Mouse (Mus musculus) forebrain, embryonic 12.5 days (tissue): ENCODE measurements around the gene Borcs7. TPM values are rescaled to one million over a fixed set of nuclear protein-coding genes. Genes with fewer than 3 reads are reported as not detected.

Experiments
- ATAC-seq: fragments of 200-750 bp; cut with Nextera tagmentation; 2 replicates; pipeline ENCODE4 v1.8.0; 2017; ENCODE audit warnings: moderate TSS enrichment; ENCODE audit not compliant: low FRiP score
- H3K27ac ChIP-seq: fragments of 300-500 bp; sonication (generic); 2 replicates; pipeline ENCODE4 v1.5.1; 2016; ENCODE audit warnings: mild to moderate bottlenecking
- H3K27me3 ChIP-seq: fragments of 300-500 bp; sonication (generic); 2 replicates; pipeline ENCODE4 v1.6.1; 2016; ENCODE audit warnings: mild to moderate bottlenecking
- H3K36me3 ChIP-seq: fragments of 300-500 bp; sonication (generic); replicated peaks from 2 replicates; pipeline ENCODE4 v1.6.1; 2016; ENCODE audit warnings: mild to moderate bottlenecking
- H3K4me1 ChIP-seq: fragments of 300-500 bp; sonication (generic); 2 replicates; pipeline ENCODE4 v1.6.1; 2016
- H3K4me2 ChIP-seq: fragments of 300-500 bp; sonication (generic); 2 replicates; pipeline ENCODE4 v1.6.1; 2016; ENCODE audit warnings: mild to moderate bottlenecking, moderate library complexity
- H3K4me3 ChIP-seq: fragments of 300-500 bp; sonication (generic); replicated peaks from 2 replicates; pipeline ENCODE4 v1.5.1; 2016; ENCODE audit warnings: mild to moderate bottlenecking
- H3K9ac ChIP-seq: fragments of 300-500 bp; sonication (generic); 2 replicates; pipeline ENCODE4 v1.6.1; 2016; ENCODE audit warnings: mild to moderate bottlenecking
- H3K9me3 ChIP-seq: fragments of 300-500 bp; sonication (generic); 2 replicates; pipeline ENCODE4 v1.6.1; 2016
- WGBS: fragments of 180-500 bp; shearing (Covaris S2); methylation state at CpG from one replicate; pipeline ENCODE4 v1.1.7; 2016; 5-methylcytosine and 5-hydroxymethylcytosine counted together
- polyA plus RNA-seq: library from polyadenylated mRNA; unstranded; fragments of >200 nt; fragmentation: Nextera tagmentation; extraction: Ambion mirVana; gene quantifications from 2 replicates; pipeline ENCODE4 v1.2.1, GENCODE M21; 2016

Gene Borcs7
- polyA plus RNA-seq: 14.6 and 14.8 TPM in 2 replicates

DNA sequence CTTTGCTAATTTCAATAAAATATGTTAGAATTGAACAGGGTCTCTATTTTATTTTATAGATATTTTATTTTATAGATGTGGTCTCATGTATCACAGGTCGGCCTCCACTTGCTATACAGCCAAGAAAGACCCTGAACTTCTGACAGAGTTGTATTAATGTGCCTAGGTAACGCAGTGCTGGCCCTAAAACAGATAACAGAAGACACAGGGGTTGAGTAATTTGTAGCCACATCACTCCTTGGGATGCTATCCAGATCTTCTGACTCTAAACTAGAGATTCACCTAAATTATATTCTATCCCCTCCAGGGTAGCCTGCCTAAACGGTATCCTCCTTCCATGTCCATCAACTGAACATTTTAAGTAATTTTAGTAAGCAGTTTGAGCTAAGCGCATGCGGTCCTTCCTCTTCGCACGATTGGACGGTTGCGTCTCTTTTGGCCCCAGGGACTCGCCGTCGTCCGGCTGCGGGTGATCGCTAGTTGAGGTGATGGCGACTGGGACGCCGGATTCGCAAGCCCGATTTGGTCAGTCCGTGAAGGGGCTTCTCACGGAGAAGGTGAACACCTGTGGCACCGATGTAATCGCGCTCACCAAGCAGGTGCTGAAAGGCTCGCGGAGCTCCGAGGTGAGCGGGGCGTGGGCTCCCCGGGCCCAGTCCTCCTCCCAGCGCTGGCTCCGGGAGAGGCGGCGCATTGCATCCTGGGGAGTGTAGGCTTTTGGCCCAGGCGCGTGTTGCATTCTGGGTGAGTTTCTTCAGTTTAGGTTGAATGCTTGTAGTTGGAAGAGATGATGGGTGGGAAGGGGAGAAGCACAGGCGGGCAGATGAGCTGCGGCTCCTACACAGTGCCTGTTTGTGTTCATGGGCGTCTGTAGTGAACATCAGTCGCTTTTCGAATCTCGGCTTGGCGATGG, at the start of gene Borcs7:
Gene Borcs7, plus strand, starts transcription at position 447 of the 913 bp plus-strand sequence.
- H3K4me3 ChIP-seq: peak within 1 kb of the TSS; percentile 72
- peak within 1 kb of the TSS; percentile 82 for H3K9ac ChIP-seq
- H3K27me3 ChIP-seq: no peaks in the 10 kb centered on the region
- peak within 1 kb of the TSS; percentile 71 for H3K27ac ChIP-seq
- peak; percentile 96 for ATAC-seq
- H3K4me1 ChIP-seq: peaks cover 11% of the 10 kb centered on the region
- no peaks in the 10 kb centered on the region for H3K9me3 ChIP-seq
- 4% methylated on average over 44 of the region's 44 CpGs for WGBS
- peak within 1 kb of the TSS; percentile 56 for H3K4me2 ChIP-seq
- no peaks in the 10 kb centered on the region; the same call in 1 of the 2 replicates for H3K36me3 ChIP-seq

DNA sequence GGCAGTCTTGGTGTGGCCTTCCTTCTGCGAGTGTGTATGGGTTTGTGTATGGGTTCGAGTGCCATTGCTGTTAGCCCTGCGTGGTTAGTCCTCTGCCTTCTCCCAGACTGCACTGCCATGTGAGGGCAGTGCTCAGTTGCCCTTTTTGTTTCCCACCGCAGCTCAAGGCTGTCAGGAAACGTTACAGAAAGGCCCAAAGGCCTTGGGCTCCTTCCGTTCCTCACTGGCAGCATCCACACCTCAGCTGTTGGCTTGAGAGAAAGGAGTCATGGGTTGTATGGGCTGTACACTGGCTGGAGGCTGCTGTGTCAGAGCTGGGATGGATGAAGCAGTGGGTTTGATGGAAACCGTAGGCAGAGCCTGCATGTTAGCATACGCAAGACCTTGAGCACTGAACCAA, 48.9 kb upstream of the Borcs7 start:
- WGBS: 93% methylated on average over 8 of the region's 8 CpGs

DNA sequence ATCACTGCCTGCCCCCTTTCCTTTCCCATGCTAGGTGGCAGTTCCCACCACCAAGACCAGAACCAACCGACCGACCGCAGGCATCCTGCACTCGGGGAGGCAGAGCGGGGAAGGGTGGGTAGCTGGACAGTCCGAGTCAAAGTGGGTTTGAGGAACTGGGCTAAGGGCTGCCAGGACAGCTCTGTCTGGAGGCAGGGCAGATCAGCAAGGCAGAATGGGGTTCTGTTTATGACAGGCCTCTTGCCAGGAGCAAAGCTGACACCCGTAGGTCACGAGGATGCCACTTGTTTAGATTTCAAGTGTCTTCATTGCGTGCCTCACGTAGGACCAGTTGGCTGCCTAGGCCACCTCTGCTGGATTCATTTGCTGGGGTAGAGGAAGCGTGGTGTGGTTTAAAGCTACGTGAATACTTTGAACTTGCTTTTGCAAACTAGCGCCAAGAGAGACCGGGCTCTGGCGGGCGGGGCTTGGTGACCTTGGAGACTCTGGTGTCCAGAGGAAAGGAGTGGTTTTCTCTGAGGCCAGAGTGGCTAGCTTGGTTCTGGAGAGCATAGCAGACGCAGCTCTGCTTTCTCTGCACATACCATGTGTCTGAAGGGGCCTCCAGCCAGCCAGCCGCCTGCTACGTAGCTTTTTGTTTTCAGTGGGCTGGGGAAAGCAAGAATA, 48.2 kb upstream of the Borcs7 start:
- Histone ChIP-seq H3K9ac (no peak overlapping the region), H3K9me3 (no peaks in the 10 kb centered on the region), H3K4me2 (no peak overlapping the region), H3K4me1 (peaks cover 51% of the 10 kb centered on the region), H3K4me3 (no peak overlapping the region), H3K27me3 (no peaks in the 10 kb centered on the region), H3K36me3 (peaks cover 12% of the 10 kb centered on the region), H3K27ac (peak overlapping the region; percentile 71)
- ATAC-seq: no peak
- 66% methylated on average over 19 of the region's 19 CpGs for whole genome bisulfite sequencing

More for the DNA sequence above, 48.9 kb upstream of the Borcs7 start:
- H3K36me3 ChIP-seq: peaks cover 7% of the 10 kb centered on the region
- 0 out of 2 replicates have a peak overlapping the region, but pooled peaks have one; percentile 2 for H3K27ac ChIP-seq
- H3K9ac ChIP-seq: no peak overlapping the region
- no peak overlapping the region for H3K4me2 ChIP-seq
- ATAC-seq: no peak
- no peaks in the 10 kb centered on the region for H3K27me3 ChIP-seq
- peaks cover 51% of the 10 kb centered on the region for H3K4me1 ChIP-seq
- H3K9me3 ChIP-seq: no peaks in the 10 kb centered on the region
- no peak overlapping the region for H3K4me3 ChIP-seq

DNA sequence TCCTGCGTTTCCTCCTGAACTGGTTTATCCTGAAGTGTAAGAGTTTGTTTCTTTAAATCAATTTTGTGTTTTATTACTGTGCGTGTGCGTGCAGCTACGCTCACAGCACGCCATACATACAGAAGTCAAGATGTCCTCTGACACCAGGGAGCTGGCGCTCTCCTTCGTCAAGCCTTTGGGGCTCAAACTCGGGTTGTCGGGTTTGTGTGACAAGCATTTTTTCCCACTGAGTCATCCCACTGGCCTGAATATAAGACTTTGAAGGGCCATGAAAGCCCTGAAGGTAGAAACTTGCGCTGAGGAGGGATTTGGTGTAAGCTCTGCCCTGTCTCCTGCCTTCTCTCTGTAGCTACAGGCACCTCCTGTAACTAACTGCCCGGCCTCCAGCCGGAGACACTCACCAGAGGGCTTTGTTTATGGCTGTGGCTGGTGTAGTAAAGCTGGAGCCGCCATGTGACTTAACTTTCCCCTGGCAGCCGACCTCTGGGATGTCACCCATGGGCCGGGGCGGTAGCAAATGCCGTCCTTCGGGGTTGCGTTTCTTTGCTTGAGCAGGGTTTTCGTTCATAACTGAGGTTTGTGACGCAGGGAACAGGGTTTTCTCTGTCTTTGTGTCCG, 47.5 kb upstream of the Borcs7 start:
- no peak overlapping the region for H3K4me3 ChIP-seq
- H3K9me3 ChIP-seq: no peaks in the 10 kb centered on the region
- H3K4me1 ChIP-seq: peaks cover 51% of the 10 kb centered on the region
- H3K9ac ChIP-seq: no peak overlapping the region
- no peak overlapping the region for H3K4me2 ChIP-seq
- peaks cover 17% of the 10 kb centered on the region for H3K36me3 ChIP-seq
- no peaks in the 10 kb centered on the region for H3K27me3 ChIP-seq
- peak overlapping the region; percentile 71 for H3K27ac ChIP-seq
- no peak for ATAC-seq
- WGBS: 68% methylated on average over 22 of the region's 22 CpGs

DNA sequence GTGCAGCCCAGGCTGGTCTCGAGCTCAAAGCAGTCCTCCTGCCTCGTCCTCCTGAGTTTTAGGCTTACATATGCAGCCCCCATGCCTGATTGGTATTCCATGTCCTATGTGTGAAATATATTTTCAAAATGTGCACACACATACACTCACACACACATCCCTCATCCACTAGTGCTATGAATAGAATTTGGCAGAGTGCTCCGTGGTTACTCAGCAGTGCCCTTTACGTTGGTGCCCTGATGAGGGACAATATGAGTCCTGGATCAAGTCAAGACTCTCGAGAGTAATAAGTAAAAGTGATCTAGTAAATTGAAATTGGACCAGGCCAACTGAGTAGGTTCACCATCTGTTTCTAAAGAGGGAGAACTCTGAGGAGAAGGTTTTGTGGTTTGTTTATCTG, 46.5 kb upstream of the Borcs7 start:
- Histone ChIP-seq H3K4me1 (peaks cover 51% of the 10 kb centered on the region), H3K27ac (no peak overlapping the region), H3K27me3 (no peaks in the 10 kb centered on the region), H3K4me3 (no peak overlapping the region), H3K9ac (no peak overlapping the region), H3K9me3 (no peaks in the 10 kb centered on the region), H3K36me3 (peaks cover 16% of the 10 kb centered on the region), H3K4me2 (no peak overlapping the region)
- no peak for ATAC-seq
- WGBS: 87% methylated on average over 5 of the region's 5 CpGs

DNA sequence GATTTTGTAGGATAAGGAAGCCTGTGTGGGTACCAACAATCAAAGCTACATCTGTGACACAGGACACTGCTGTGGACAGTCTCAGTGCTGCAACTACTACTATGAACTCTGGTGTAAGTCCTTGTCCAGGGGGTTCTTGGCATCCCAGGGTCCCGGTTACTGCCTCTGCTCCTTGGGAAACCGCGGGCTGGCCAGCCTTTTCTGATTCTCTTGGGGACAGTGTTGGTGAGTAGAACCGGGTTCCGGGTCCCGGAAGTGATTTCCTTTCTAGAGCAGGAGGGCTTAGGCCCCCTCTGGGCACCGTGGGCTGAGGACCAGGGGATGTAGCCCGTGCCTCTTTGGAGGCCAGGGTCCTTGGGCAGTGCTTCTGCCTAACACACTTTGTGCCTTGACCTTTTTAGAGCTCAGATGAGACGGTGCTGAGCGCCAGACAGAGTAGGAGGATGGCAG, 45.3 kb upstream of the Borcs7 start:
- 77% methylated on average over 10 of the region's 10 CpGs for WGBS
- Histone ChIP-seq H3K4me3 (no peak overlapping the region), H3K4me2 (no peak overlapping the region), H3K27ac (peak overlapping the region; percentile 51; the same call in 1 of the 2 replicates), H3K9ac (no peak overlapping the region), H3K4me1 (peaks cover 51% of the 10 kb centered on the region), H3K9me3 (no peaks in the 10 kb centered on the region), H3K36me3 (peaks cover 20% of the 10 kb centered on the region), H3K27me3 (no peaks in the 10 kb centered on the region)
- ATAC-seq: no peak

DNA sequence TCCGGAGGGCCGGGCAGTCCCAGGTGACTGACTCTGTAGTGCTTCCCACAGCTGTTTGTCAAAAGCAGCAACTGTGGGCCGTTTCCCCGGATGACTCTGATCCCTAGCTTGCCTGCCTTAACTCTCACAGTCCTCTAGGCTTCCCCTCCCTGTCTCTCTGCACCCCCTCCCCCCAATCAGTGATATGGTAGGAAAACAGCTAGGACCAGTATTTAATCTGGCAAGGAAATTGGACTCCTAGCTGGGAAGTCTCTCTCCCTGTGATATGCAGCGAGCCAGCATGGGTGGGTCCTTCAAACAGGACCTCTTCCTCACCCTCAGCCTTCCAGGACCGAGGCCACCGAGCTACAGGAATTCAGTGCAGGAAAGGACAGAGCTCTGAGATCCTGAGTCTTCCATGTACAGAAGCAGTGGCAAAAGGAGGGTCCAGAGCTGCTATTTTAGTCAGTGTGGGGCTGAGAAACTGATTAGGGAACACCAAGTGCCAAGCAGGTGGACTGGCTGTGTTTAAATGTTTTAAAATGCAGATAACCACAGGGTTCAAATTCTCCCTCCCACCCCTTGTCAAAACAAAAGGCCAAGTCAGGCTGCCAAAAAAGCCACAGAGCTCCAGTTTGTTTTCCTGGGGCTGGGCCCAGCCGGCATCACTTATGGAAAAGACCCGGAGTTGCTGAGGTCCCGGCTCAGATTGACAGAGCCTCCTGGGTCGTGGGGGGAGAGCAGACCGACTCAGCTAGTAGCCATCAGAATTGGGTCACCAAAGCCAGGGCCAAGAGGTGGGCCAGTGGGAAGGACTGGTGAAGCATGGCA, 44.7 kb upstream of the Borcs7 start:
- no peaks in the 10 kb centered on the region for H3K27me3 ChIP-seq
- no peak overlapping the region for H3K9ac ChIP-seq
- no peak overlapping the region for H3K4me2 ChIP-seq

DNA sequence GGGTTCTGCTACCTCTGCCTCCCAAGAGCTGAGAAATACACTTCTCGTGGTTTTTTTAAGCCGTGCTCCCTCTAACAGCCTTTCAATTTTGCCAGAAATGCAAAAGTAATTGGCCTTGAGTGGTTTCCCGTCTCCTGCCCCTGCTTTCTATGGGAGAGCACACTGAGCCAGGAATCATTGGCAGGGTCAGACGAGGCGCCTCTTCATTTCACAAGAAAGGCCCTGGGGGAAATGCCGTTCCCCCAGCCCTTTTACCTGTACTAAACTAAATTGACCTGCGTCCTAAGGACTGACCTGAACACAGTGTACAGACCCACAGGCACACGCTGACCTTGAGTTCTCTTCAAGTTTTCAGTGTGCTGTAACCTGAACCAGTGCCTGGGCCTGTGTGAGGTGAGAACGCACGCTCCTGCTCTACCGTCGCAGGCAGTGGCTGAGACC, 43.6 kb upstream of the Borcs7 start:
- peaks cover 20% of the 10 kb centered on the region for H3K36me3 ChIP-seq
- H3K4me1 ChIP-seq: peaks cover 48% of the 10 kb centered on the region
- no peak overlapping the region for H3K4me2 ChIP-seq
- H3K9me3 ChIP-seq: no peaks in the 10 kb centered on the region
- H3K27ac ChIP-seq: no peak overlapping the region
- H3K4me3 ChIP-seq: no peak overlapping the region
- H3K9ac ChIP-seq: no peak overlapping the region
- 82% methylated on average over 12 of the region's 12 CpGs for WGBS
- no peaks in the 10 kb centered on the region for H3K27me3 ChIP-seq
- no peak for ATAC-seq

More for the DNA sequence above, 44.7 kb upstream of the Borcs7 start:
- peaks cover 20% of the 10 kb centered on the region for H3K36me3 ChIP-seq
- 40% methylated on average over 12 of the region's 12 CpGs for WGBS
- no peaks in the 10 kb centered on the region for H3K9me3 ChIP-seq
- peak overlapping the region; percentile 51 for H3K27ac ChIP-seq
- no peak overlapping the region for H3K4me3 ChIP-seq
- H3K4me1 ChIP-seq: peaks cover 53% of the 10 kb centered on the region
- no peak for ATAC-seq

DNA sequence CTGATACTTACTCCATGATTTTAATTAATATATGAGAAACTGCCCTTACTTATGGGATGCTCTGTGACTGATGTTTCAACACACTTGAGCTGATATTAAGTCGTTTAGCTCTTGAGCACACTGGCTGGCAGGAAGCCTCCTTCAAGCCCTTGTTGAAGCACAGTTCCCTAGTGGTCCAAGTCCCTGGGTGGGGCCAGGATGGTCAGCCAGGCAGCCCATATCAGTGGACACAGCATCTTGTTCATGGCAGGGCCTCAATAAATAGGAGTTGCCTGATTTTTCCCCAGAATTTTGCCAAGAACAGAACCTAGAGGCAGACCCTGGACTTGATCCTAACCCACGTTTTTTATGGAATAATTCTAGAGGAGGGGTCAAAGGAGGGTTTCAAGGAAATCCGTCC, 42.5 kb upstream of the Borcs7 start:
- H3K9ac ChIP-seq: no peak overlapping the region
- H3K9me3 ChIP-seq: no peaks in the 10 kb centered on the region
- H3K27me3 ChIP-seq: no peaks in the 10 kb centered on the region
- H3K36me3 ChIP-seq: peaks cover 25% of the 10 kb centered on the region
- no peak for ATAC-seq
- no peak overlapping the region for H3K4me3 ChIP-seq
- no peak overlapping the region for H3K4me2 ChIP-seq
- H3K27ac ChIP-seq: no peak overlapping the region
- WGBS: 82% methylated on average over 3 of the region's 3 CpGs
- H3K4me1 ChIP-seq: peaks cover 36% of the 10 kb centered on the region

DNA sequence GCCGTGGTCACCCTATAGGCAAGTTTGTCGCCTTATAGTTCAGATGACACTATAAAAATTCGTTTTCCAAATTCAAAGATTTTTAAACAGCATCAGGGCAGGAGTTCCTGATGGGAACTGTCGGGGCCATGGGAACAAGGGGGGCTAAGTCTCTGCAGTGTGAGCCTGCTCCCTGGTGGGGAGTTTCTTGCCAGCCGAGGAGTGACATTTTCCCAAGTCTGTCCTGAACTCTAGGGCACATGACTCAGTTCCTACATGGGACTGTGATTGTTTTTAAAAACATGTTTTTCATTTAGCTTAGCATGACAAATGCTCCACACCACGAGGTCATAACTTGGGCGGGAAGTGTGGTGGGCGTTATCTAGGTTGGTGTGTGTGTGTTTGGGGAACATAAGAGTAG, 41.9 kb upstream of the Borcs7 start:
- Histone ChIP-seq H3K9ac (no peak overlapping the region), H3K4me1 (peaks cover 32% of the 10 kb centered on the region), H3K4me3 (no peak overlapping the region), H3K9me3 (no peaks in the 10 kb centered on the region), H3K4me2 (no peak overlapping the region), H3K27ac (no peak overlapping the region), H3K36me3 (peaks cover 30% of the 10 kb centered on the region), H3K27me3 (no peaks in the 10 kb centered on the region)
- WGBS: 89% methylated on average over 8 of the region's 8 CpGs
- no peak for ATAC-seq

DNA sequence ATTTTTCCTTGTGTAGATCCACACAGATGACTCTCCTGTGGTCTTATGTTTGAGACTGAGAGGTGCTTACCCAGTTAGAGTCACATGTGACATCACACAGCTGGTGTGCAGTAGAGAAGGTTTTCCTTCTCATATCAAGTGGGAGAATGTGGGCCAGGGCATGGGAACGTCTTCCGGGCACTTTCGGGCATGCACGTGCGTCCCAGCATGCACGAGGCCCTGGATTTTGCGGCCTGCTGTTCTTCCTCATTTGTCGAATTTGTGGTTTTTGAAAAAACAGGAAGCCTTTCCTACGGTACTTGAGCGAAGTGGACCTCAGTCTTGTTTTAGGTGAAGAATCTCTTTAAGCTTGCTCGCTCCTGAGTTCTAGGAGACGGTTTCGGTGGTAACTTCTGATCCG, 41.1 kb upstream of the Borcs7 start:
- Histone ChIP-seq H3K9ac (no peak overlapping the region), H3K4me2 (no peak overlapping the region), H3K27ac (no peak overlapping the region), H3K27me3 (no peaks in the 10 kb centered on the region), H3K4me1 (peaks cover 27% of the 10 kb centered on the region), H3K4me3 (no peak overlapping the region), H3K36me3 (peaks cover 37% of the 10 kb centered on the region), H3K9me3 (no peaks in the 10 kb centered on the region)
- WGBS: 96% methylated on average over 14 of the region's 14 CpGs
- ATAC-seq: no peak
